Mouse (Mus musculus): ENCODE results near the gene Il10ra.

DNA sequence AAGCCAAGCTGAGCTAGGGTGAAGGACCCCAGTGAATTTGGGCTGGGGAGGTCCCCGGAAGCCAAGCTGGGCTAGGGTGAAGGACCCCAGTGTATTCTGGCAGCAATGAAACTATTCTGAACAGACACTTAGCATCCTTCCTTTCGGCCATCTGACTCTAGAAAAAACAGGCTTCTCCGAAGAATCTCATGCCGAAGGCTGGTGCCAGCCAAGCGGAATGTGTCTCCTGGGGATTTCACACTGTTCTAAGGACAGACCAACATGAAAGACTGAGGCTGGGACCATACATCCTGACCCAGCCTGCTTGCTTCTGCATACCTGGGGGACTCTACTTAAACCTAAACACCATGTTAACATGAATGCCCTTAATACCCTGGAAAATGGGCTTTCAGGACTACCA lies 7.1 kb downstream of the Il10ra start:
- TF ChIP-seq TAL1 (IDR thresholded peaks at IDR 0.05; ENCODE audit: low read length) (no peak), GATA1 (IDR thresholded peaks at IDR 0.05; ENCODE audit: low read length) (no peak)
